ENCODE assay signal across 8 mouse cellular contexts in the genomic region with DNA sequence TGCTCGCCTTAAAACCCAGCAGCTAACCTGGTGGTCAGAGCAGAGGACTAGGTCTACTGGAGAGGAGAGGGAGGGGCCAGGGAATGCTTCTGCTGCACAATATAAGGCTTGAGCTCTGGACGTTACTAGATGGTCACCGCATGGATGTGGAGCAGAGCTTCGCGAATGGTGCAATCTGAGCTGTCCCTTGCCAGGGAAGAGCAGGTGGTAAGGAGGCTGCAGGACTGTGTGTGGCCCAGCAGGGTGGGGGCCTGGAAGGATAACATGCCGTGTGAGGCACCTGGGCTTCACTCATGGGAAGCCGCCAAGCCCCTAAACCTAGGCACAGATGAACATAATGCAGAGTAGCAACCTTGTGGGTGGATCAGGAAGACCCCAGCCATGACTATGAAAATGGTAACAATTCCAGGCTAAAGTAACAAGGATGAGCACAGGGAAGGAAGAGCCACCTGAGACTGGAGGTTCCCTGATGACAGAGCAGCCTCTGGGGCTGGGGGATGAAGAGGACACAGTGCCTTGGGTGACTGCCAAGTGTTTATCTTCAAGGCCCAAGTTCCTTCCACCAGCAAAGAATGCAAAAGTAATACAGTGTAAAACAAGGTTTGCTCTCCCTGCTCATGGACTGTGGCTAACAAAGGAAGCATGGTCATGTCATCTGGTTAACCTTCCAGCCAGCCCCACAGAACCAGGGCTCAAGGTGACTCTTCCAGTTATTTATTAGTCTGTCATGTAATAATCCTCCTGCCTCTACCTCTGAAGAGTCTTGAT. TPM values are rescaled to one million over a fixed set of nuclear protein-coding genes. Genes with fewer than 3 reads are reported as not detected.
DNase-seq lines count a peak whose midpoint lies in the region; ATAC-seq lines count a peak whose summit lies in the region.

No protein-coding gene starts in this region.

- 0 out of 2 replicates have a peak overlapping the region, but pooled peaks have one; percentile 35 for H3K27ac ChIP-seq in forebrain, embryonic 10.5 days
- peak overlapping the region; percentile 39; the same call in 1 of the 2 replicates for H3K27ac ChIP-seq in midbrain, embryonic 15.5 days

- H3K9me3 ChIP-seq in forebrain, embryonic 10.5 days = no peaks in the 10 kb centered on the region
- no peaks in the 10 kb centered on the region for H3K9me3 ChIP-seq in midbrain, embryonic 15.5 days

- WGBS in forebrain, embryonic 10.5 days = 85% methylated on average over 7 of the region's 7 CpGs
- WGBS in midbrain, embryonic 15.5 days = 64% methylated on average over 7 of the region's 7 CpGs

- peaks cover 46% of the 10 kb centered on the region for H3K4me1 ChIP-seq in forebrain, embryonic 10.5 days
- H3K4me1 ChIP-seq in midbrain, embryonic 15.5 days = peaks cover 53% of the 10 kb centered on the region

- peak overlapping the region; percentile 66 for H3K4me2 ChIP-seq in midbrain, embryonic 15.5 days

- peak overlapping the region; percentile 64 for H3K9ac ChIP-seq in midbrain, embryonic 15.5 days

- peaks cover 14% of the 10 kb centered on the region; the same call in 1 of the 2 replicates for H3K36me3 ChIP-seq in forebrain, embryonic 10.5 days (replicated peaks)
- no peaks in the 10 kb centered on the region for H3K36me3 ChIP-seq in midbrain, embryonic 15.5 days (replicated peaks)

- peak overlapping the region; percentile 54; the same call in 1 of the 2 replicates for H3K4me3 ChIP-seq in forebrain, embryonic 10.5 days
- peak overlapping the region; percentile 58 for H3K4me3 ChIP-seq in midbrain, embryonic 15.5 days

- H3K27me3 ChIP-seq in forebrain, embryonic 10.5 days (ENCODE audit: poor library complexity, severe bottlenecking) = no peaks in the 10 kb centered on the region
- no peaks in the 10 kb centered on the region for H3K27me3 ChIP-seq in midbrain, embryonic 15.5 days (replicated peaks)

- ATAC-seq in midbrain, embryonic 15.5 days (replicated peaks) = no peak
- no peak for ATAC-seq in monocyte, adult 5-6 weeks (replicated peaks; ENCODE audit: insufficient number of reproducible peaks, low FRiP score, low TSS enrichment, poor library complexity, severe bottlenecking)

- peak; percentile 46 for DNase-seq in adrenal gland, adult 2 months
- DNase-seq in adrenal gland, postnatal 4 days (ENCODE audit: low spot score in 2 of 2) = no peak
- peak; percentile 86 for DNase-seq in 416B (ENCODE audit: low read depth)
- DNase-seq in forebrain, embryonic 10.5 days (ENCODE audit: extremely low spot score, low spot score) = no peak
- peak; percentile 43 for DNase-seq in kidney, adult 18-20 months
- DNase-seq in layer of hippocampus, adult 18-20 months (ENCODE audit: low spot score in 2 of 2) = no peak

RNA-seq across cellular contexts. Expression of a gene that starts 21.8 kb away (rescaled TPM):
- 10 to 100 TPM; 26.3 to 29.6 TPM for total RNA-seq in adrenal gland, adult 2 months (2021)
- 8.3 and 10.2 TPM in 2 replicates for polyA plus RNA-seq in adrenal gland, adult 2 months (2012; rRNA removed)
- 10 to 100 TPM; 48.8 to 49.6 TPM for total RNA-seq in adrenal gland, postnatal 4 days (2021)
- polyA plus RNA-seq in forebrain, embryonic 10.5 days (2016; fragmentation: Nextera tagmentation; extraction: Ambion mirVana) = 29.6 and 33.9 TPM in 2 replicates
- 309 and 321 TPM in 2 replicates for polyA plus RNA-seq in midbrain, embryonic 15.5 days (2015; fragmentation: Nextera tagmentation; extraction: Ambion mirVana)
- total RNA-seq in monocyte, adult 5-6 weeks (2017) = 27.2 to 35.3 TPM (median 32.9 TPM) in 3 replicates
- 100 to 1,000 TPM; 159 to 169 TPM for total RNA-seq in layer of hippocampus, adult 18-20 months (2021)

RNA-seq across cellular contexts. Expression of a gene that starts 32.3 kb away (rescaled TPM):
- total RNA-seq in adrenal gland, adult 2 months (2021) = 10 to 100 TPM; 31.7 to 40.4 TPM
- 4.0 and 6.9 TPM in 2 replicates for polyA plus RNA-seq in adrenal gland, adult 2 months (2012; rRNA removed)
- 10 to 100 TPM; 37.4 to 39.1 TPM for total RNA-seq in adrenal gland, postnatal 4 days (2021)
- polyA plus RNA-seq in forebrain, embryonic 10.5 days (2016; fragmentation: Nextera tagmentation; extraction: Ambion mirVana) = 86.5 and 95.9 TPM in 2 replicates
- polyA plus RNA-seq in midbrain, embryonic 15.5 days (2015; fragmentation: Nextera tagmentation; extraction: Ambion mirVana) = 45.1 and 46.9 TPM in 2 replicates
- 68.4 to 86.2 TPM (median 73.0 TPM) in 3 replicates for total RNA-seq in monocyte, adult 5-6 weeks (2017)
- 10 to 100 TPM; 29.3 to 30.5 TPM for total RNA-seq in layer of hippocampus, adult 18-20 months (2021)

RNA-seq across cellular contexts. Expression of a gene that starts 58.9 kb away (rescaled TPM):
- total RNA-seq in adrenal gland, adult 2 months (2021) = under 1 TPM; 0.20 to 0.41 TPM
- 0.23 and 0.43 TPM in 2 replicates for polyA plus RNA-seq in adrenal gland, adult 2 months (2012; rRNA removed)
- under 1 TPM; 0.28 to 0.45 TPM for total RNA-seq in adrenal gland, postnatal 4 days (2021)
- polyA plus RNA-seq in forebrain, embryonic 10.5 days (2016; fragmentation: Nextera tagmentation; extraction: Ambion mirVana) = 0.14 TPM in 1 of 2 replicates, not detected in the other
- 0.11 and 0.31 TPM in 2 replicates for polyA plus RNA-seq in midbrain, embryonic 15.5 days (2015; fragmentation: Nextera tagmentation; extraction: Ambion mirVana)
- total RNA-seq in monocyte, adult 5-6 weeks (2017) = 227 to 282 TPM (median 255 TPM) in 3 replicates
- total RNA-seq in layer of hippocampus, adult 18-20 months (2021) = under 1 TPM; 0.28 to 0.37 TPM

Comparison
In these comparisons a context has a peak if more than half of its experiments do, and no peak if none do; other contexts are left out.
1. DNase-seq: peak in adrenal gland, adult 2 months (single experiment), 416B (single experiment) and kidney, adult 18-20 months (single experiment); none in adrenal gland, postnatal 4 days (0 of 2), forebrain, embryonic 10.5 days (single experiment) and layer of hippocampus, adult 18-20 months (0 of 2).
2. RNA of a gene that starts 58.9 kb away (total RNA-seq): 227 to 282 TPM in monocyte, adult 5-6 weeks; 0.28 to 0.45 TPM in adrenal gland, postnatal 4 days, 0.20 to 0.41 TPM in adrenal gland, adult 2 months and 0.28 to 0.37 TPM in layer of hippocampus, adult 18-20 months; every median in the first group is over 100 times any median in the second.